Mouse (Mus musculus) NIH3T3 (cell line): ENCODE data around the gene Tmem50a.

Experiments used
- DNase-seq: peaks from one replicate; pipeline ENCODE4 v3.0.0-alpha.2; 2012; ENCODE audit warnings: low read depth

Tmem50a gene

DNA sequence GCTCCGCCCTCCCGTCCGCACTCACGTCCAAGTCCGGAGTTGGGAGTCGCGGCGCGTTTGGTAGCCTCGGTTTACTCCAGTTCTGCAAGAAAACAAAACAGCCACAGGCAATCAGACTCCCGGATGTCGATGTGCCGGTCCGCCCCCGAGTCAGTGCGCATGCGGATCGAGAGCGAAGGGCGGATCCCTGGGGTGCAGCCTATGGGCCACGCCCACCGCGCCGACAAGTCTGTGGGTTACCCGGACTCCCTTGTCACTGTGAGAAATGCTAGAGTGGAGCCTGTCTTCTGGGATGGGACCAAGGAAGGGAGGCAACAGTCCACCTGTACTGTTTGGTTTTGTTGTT, at the start of gene Tmem50a:
Gene Tmem50a, minus strand, starts transcription at position 161 of the 346 bp plus-strand sequence.
- DNase-seq, result peak; percentile 95

DNA sequence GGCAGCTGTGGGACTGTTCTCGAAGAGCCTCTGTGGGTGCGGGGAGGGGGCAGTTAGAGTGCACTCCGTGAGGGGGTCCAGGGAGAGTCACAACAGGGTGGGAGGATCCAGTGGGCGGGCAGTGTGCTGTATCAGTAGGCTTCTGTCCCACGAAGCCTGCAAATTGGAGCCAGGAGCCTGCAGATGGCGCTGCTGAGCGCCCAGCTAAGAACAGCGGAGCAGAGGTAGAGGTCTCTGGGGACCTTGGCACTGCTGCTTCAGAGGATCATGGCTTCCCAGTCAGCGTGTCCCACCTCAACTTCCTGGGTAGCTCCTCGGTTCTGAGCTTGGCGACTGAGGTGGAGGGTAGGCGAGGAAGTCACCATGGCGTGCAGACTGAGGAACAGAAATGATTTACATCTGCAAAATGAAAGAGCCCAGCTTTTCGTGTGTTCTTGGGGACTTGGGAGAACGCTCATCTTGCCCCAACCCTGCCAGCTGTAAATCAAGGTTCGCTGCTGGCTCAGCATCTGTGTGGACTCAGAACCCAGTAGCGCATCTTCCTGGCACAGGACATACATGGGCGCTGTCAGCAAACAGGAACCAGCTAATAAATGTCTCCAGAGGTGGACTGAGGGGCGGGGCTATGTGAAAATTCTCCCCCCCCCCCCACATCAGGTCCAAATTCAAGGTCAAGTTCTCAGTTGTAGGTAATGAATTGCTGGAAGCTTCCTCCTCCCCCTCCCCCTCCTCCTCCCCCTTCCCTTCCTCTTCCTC, 48.4 kb upstream of the Tmem50a start:
- peak; percentile 41 for DNase-seq

- peak; percentile 72 for DNase-seq
Measured at GRCm38 (mm10) chr4:134956328-134956727, 41.5 kb upstream of the Tmem50a start.

- peak; percentile 39 for DNase-seq
Measured at GRCm38 (mm10) chr4:134955845-134956244, 41.0 kb upstream of the Tmem50a start.

- DNase-seq, result no peak
Measured at GRCm38 (mm10) chr4:134955196-134955595, 40.4 kb upstream of the Tmem50a start.

DNA sequence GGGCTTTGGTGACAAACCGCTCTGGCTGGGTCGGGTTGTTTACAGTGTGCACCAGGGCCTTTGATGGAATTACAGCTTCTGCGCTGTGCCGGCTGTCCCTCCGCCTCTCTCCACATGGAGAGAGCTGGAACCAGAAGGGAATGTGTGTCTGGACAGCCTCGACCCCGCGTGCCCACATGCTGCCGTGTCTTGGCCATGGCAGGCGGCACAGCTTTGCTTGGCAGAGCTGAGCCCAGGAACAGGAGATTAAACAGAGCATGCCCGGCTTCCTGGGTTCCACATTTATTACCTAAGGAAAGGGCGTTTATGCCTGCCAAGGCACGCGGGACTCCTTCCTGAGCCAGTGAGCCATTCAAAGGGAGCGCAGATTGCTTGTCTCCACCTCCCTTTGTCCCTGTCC, 39.6 kb upstream of the Tmem50a start:
- no peak for DNase-seq

DNA sequence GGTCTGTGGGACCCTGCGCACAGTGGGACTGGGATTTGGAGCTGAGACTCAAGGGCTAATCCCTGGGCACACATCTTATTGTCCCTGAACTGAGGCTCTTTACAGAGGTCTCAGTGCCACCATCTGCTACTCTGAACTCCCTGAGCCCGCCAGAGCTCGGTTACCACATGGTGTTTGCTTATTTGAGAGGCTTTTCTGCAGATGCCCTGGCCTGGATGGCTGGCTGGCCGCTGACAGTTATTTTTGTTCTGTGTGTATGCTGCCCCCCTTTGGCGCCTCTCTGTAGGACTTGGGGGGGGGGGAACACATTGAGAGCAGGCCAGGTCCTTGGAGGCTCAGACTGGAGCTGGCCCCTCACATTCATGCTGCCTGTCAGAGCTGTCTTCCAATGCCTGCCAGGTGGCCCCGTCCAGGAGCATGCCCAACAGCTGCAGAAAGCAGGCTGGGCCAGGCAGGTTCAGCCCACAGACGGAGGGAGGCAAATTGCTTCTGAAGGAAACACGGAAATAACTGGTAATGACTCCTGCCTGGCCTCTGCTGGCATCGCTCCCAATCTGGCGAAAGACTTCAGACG, 35.8 kb upstream of the Tmem50a start:
- peak; percentile 88 for DNase-seq

DNA sequence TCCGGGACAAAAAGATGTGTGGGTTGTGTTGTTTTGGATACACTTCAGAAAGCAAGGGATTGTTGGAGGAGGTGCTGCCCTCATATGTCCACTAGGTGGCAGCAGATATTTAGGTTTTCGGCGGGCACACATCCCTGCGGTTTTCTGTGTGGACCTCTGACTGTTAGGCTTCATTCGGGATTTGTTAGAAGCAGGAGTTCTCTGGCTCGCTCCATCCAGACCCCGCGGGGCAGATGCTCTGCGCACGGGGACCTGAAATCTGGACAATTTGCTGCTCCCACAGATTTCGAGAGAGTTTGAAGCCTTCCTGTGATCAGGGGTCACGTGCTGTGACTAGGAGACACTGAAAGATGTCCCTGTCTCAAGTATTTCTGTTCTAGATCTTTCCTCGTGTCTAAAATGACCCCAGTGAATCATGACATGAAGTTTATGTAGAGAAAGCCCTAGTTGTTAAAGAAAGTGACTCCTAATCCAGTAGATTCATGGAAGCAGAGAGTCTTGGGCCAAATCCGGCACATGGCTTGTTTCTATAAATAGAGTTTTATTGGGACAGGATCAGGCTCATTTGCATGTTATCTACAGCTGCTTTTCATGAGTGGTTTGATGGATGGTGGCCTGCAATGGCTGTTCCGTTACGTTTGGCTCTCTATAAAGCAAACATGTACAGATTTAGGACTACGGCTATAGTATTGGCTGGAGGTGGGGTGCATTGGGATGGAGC, 31.4 kb upstream of the Tmem50a start:
- peak; percentile 88 for DNase-seq

- DNase-seq, result no peak
Measured at GRCm38 (mm10) chr4:134943758-134944538, 29.1 kb upstream of the Tmem50a start.

- DNase-seq, result no peak
Measured at GRCm38 (mm10) chr4:134939900-134940299, 25.1 kb upstream of the Tmem50a start.

DNA sequence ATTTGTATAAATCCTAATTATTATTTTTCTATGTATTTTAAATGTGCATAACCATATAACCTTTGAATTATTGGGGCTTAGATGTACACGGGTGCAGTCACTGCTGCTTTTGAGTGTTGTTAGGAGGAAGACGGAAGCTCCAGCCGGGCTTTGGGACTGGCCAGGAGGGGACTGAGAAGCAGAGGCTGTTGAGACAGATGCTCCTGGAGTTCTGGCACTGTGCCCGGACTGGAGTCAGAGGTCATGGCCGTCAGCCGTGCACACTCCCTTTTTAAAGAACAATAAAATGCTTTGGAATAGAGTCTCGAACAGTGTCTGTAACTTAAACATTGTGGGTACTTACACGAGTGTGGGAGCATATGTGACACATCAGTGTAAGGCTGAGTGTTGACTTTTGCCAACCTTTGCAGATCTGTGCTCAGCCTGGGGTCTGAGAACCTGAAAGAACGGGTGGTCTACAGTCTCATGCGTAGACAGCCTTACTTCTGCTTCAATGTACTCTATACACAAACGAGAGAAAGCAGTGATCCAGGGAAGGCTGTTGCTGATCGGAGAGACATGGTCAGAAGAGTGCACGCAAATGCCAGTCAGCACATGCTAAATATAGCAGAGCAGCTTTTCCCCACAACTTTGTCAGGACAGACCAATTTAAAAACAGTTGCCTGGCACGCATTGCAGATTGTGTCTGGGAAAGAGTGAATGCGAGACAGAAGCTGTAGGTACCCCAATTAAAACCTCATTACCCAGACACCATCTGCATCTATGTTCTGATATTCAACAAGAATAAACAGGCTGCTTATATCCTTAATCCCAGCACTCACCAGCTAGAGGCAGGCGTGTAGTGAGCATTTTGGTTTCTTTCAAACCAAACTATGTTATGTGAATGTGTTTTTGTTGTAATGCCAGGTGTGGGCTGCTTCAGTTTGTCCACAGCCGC, 22.7 kb upstream of the Tmem50a start:
- no peak for DNase-seq

DNA sequence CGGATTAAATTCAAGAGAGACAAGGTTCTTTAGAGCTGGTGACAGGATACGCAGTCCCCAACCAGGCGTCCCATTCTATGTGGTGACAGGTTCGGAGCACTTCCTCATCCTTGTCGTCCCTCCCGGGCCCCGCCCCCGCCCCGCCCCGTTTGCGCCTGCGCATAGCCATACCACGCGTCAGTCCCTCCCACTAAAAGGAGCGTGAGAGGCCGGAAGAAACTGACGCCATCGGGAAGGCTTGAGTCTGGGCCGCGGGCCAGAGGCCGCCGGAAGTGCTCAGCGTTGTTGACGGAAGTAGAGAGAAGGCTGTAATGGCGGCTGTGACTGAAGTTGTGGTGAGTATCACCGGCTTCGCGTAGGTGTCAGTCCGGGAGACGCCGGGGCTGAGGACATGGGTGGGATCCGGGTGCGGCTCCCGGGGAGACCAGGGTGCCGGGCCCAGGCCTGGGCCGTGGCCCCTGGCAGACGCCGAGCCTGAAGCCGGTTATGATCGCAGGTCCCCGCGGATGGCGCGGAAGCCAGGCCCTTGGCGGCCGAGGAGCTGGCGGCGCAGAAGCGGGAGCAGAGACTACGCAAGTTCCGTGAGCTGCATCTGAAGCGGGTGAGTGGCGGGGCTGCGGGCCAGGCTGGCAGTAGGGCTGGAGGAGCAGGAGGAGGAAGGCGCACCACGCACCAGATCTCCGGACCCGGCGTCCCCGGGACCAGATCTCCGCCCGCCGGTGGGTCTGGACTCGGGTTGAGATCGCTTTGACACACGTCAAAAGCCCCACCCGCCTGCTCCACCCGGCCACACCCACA, 16.1 kb upstream of the Tmem50a start, which contains the start of gene Syf2:
Gene Syf2, plus strand, starts transcription at position 215 of the 798 bp plus-strand sequence.
- DNase-seq, result peak; percentile 98

- DNase-seq, result no peak
Measured at GRCm38 (mm10) chr4:134930190-134930589, 15.4 kb upstream of the Tmem50a start.

DNA sequence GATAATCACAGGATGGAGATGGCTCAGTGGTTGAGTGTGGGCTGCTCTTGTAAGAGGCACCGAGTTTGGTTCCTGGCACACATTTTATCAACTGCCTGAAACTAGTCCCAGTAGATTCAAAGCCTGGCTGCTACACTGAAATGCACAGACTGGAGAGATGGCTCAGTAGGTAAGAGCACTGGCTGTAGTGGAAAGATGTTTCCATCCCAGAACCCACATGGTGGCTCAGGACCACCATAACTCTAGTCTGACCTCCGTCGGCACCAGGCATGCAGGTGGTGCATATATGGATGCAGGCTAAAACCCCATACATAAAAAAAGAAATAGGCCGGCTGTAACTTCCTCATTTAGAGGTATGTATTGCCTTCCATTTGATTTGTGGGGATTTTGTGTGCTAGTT, 14.7 kb upstream of the Tmem50a start:
- no peak for DNase-seq

GRCm38 (mm10) chr4:134928464-134928836, 13.6 kb upstream of the Tmem50a start:
- DNase-seq, result no peak

- DNase-seq, result no peak
Measured at GRCm38 (mm10) chr4:134927815-134928463, 13.1 kb upstream of the Tmem50a start.

DNA sequence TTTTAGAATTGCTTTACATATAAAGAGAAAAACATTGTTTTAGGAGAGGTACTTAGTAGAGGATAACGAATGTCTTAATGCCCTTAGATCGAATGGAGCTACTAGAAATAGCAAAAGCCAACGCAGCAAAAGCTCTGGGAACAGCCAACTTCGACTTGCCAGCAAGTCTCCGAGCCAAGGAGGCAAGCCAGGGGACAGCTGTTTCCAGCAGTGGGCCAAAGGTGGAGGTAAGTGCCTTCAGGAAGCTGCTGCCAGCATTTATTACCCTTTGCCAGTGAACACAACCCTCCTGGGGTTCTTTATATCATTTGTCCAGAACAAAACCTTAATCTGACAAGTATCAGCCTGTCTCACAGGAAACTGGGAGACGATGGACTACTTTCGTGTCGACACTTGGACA, 10.4 kb upstream of the Tmem50a start:
- no peak for DNase-seq

- peak; percentile 89 for DNase-seq
Measured at GRCm38 (mm10) chr4:134924019-134924741, 9.4 kb upstream of the Tmem50a start.
